Mouse (Mus musculus): Measurements from ENCODE around the gene Oaf. TPM values are rescaled to one million over a fixed set of nuclear protein-coding genes. Genes with fewer than 3 reads are reported as not detected.
A peak's percentile ranks its signal among the peaks of the same experiment; 100 is the strongest.

Gene Oaf
- 28.0 and 29.7 TPM in 2 replicates for polyA plus RNA-seq (2015; fragmentation: Nextera tagmentation; extraction: Ambion mirVana)

DNA sequence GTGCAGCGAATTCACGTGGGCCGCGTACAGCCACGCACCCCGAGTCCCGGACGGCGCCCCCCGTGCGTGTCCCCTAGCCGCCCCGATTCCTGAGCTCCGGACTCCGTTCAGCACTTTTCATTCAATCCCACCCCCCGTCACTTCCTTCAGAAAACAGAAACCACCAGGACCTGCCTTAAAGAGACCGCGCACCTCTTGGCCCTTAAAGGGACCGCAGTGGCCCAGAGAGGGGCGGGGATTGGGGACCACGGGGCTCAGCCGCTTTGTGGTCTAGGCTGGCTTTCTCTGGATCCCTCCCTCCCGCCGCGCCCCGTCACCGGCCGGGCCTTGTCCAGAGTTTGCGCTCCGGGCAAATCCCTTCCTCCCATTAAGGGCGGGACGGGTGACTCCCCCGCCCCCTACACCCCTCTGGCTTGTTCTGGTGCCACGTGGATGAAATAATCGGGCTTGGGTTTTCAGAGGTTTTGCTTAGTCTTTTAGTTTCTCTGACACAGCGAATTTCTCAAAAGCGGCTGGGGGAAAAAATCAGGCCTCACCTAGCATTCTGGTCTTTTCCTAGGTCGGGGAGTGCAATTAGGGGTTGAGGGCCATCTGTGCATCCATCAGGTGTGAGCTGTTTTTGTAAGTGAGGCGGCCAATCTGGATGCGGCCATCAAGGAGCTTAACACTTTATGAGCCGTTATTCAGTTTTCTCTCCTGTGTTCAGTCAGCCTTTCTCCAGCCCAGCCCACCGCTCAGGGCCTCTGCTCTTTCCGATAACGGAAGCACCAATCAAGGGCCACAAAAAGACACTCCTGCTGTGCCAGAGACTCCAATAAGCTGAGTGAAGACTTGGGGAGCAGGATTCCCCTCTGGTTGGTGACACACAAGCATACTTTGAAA is at the start of gene Oaf:
Gene Oaf, minus strand, starts transcription at position 200 of the 882 bp plus-strand sequence.
- peaks cover 4% of the 10 kb centered on the region; the same call in 1 of the 2 replicates for H3K36me3 ChIP-seq
- H3K27me3 ChIP-seq (replicated peaks), result no peaks in the 10 kb centered on the region
- peak within 1 kb of the TSS; percentile 92 for H3K4me3 ChIP-seq
- peak; percentile 79 for ATAC-seq (ENCODE audit: extremely low read depth, insufficient number of reproducible peaks, low FRiP score, low TSS enrichment)
- peak within 1 kb of the TSS; percentile 93 for H3K9ac ChIP-seq
- peak within 1 kb of the TSS; percentile 75 for H3K4me2 ChIP-seq
- peak within 1 kb of the TSS; percentile 89 for H3K27ac ChIP-seq (replicated peaks)
- H3K4me1 ChIP-seq, result peaks cover 52% of the 10 kb centered on the region
- under 1% methylated on average over 43 of the region's 44 CpGs for WGBS
- no peaks in the 10 kb centered on the region for H3K9me3 ChIP-seq

GRCm38 (mm10) chr9:43286870-43287269 is 47.2 kb upstream of the Oaf start:
- H3K4me3 ChIP-seq, result peak overlapping the region; percentile 26; the same call in 1 of the 2 replicates
- 3% methylated on average over 20 of the region's 20 CpGs for WGBS

DNA sequence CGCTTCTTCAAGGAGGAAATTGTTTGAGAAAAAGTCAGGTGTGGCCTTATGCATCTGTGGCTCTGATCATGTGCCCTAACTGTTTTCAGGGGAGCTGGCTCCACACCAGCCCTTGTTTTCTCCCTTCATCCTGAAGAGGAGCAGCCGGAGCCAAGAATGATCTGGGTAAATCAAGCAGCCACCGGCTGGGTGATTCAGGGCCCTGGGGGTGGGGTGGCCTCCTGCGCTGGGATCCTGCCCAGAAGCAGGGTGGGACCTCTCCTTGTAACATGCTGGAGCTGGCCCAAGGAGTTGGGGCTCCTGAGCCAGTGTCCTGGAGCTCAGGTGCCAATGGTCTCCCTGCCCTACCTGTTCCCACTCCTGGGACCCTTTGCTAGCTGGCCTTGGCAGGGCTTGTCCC is 45.6 kb upstream of the Oaf start:
- Histone ChIP-seq H3K27ac (replicated peaks) (no peak overlapping the region), H3K4me3 (no peak overlapping the region), H3K4me1 (0 out of 2 replicates have a peak, but pooled peaks cover 3% of the 10 kb centered on the region), H3K4me2 (no peak overlapping the region), H3K36me3 (no peaks in the 10 kb centered on the region), H3K9ac (no peak overlapping the region), H3K9me3 (no peaks in the 10 kb centered on the region), H3K27me3 (replicated peaks) (peaks cover 49% of the 10 kb centered on the region)
- ATAC-seq (ENCODE audit: extremely low read depth, insufficient number of reproducible peaks, low FRiP score, low TSS enrichment), result no peak
- WGBS, result 89% methylated on average over 4 of the region's 4 CpGs

More at GRCm38 (mm10) chr9:43286870-43287269, 47.2 kb upstream of the Oaf start:
- Histone ChIP-seq H3K4me2 (peak overlapping the region; percentile 60), H3K36me3 (no peaks in the 10 kb centered on the region), H3K4me1 (0 out of 2 replicates have a peak, but pooled peaks cover 3% of the 10 kb centered on the region), H3K9me3 (no peaks in the 10 kb centered on the region), H3K27ac (replicated peaks) (no peak overlapping the region), H3K27me3 (replicated peaks) (peaks cover 40% of the 10 kb centered on the region), H3K9ac (peak overlapping the region; percentile 75)
- ATAC-seq (ENCODE audit: extremely low read depth, insufficient number of reproducible peaks, low FRiP score, low TSS enrichment), result no peak

DNA sequence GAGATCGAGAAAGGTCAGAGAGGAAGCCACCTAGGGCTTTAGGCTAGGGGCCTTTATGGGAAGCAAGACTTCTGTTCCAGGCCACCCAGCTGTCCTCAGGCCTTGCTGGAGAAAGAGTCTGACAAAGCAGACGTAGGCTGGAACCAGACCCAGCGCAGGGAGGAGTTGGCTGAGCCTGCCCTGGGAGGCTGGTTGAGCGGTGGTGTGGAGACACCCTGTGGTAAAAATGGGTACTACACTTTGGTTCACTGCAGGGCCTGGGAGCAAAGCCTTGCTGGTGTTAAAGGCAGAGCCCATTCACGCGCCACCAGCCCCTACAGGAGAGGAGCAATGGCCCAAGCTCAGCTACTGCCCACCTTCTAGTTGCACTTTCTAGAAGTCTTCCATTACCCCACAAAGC is 44.6 kb upstream of the Oaf start:
- no peak overlapping the region for H3K27ac ChIP-seq (replicated peaks)
- peak; percentile 62 for ATAC-seq (ENCODE audit: extremely low read depth, insufficient number of reproducible peaks, low FRiP score, low TSS enrichment)
- no peak overlapping the region for H3K4me3 ChIP-seq
- H3K4me2 ChIP-seq, result no peak overlapping the region
- 0 out of 2 replicates have a peak, but pooled peaks cover 3% of the 10 kb centered on the region for H3K4me1 ChIP-seq
- H3K36me3 ChIP-seq, result no peaks in the 10 kb centered on the region
- 5% methylated on average over 6 of the region's 6 CpGs for WGBS
- no peaks in the 10 kb centered on the region for H3K9me3 ChIP-seq
- H3K9ac ChIP-seq, result peak overlapping the region; percentile 52; the same call in 1 of the 2 replicates
- peaks cover 49% of the 10 kb centered on the region for H3K27me3 ChIP-seq (replicated peaks)

DNA sequence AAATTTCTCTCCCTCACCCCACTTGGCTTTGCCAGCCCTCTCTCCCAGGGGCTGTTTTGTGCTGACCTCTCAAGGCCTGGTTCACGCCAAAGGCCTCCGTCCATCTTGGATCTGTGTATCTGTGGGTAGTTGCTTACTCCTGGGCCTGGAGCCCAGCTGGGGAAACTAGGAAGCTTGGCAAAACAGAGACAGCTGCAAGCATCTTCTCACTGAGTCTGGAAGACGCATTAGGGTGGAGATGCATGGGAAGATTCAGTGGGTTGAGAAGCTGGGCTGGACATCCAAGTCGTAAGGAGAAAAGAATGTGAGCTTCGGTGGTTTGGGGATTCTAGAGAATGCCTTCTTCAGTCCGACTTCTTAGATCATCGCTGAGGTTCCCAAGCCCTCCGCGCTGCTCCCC is 34.0 kb upstream of the Oaf start:
- WGBS, result 57% methylated on average over 9 of the region's 9 CpGs
- no peak overlapping the region for H3K9ac ChIP-seq
- peaks cover 15% of the 10 kb centered on the region for H3K4me1 ChIP-seq
- no peak overlapping the region for H3K4me2 ChIP-seq
- no peaks in the 10 kb centered on the region for H3K9me3 ChIP-seq
- no peak for ATAC-seq (ENCODE audit: extremely low read depth, insufficient number of reproducible peaks, low FRiP score, low TSS enrichment)
- H3K27me3 ChIP-seq (replicated peaks), result peaks cover 51% of the 10 kb centered on the region
- no peak overlapping the region for H3K4me3 ChIP-seq
- H3K27ac ChIP-seq (replicated peaks), result no peak overlapping the region
- H3K36me3 ChIP-seq, result no peaks in the 10 kb centered on the region

GRCm38 (mm10) chr9:43271761-43272518 is 32.2 kb upstream of the Oaf start:
- H3K27me3 ChIP-seq (replicated peaks), result peaks cover 51% of the 10 kb centered on the region
- no peak overlapping the region for H3K4me3 ChIP-seq
- no peaks in the 10 kb centered on the region for H3K9me3 ChIP-seq
- H3K27ac ChIP-seq (replicated peaks), result no peak overlapping the region
- no peaks in the 10 kb centered on the region for H3K36me3 ChIP-seq
- H3K4me1 ChIP-seq, result peaks cover 15% of the 10 kb centered on the region
- H3K4me2 ChIP-seq, result no peak overlapping the region
- ATAC-seq (ENCODE audit: extremely low read depth, insufficient number of reproducible peaks, low FRiP score, low TSS enrichment), result no peak
- 59% methylated on average over 14 of the region's 14 CpGs for WGBS
- H3K9ac ChIP-seq, result no peak overlapping the region

DNA sequence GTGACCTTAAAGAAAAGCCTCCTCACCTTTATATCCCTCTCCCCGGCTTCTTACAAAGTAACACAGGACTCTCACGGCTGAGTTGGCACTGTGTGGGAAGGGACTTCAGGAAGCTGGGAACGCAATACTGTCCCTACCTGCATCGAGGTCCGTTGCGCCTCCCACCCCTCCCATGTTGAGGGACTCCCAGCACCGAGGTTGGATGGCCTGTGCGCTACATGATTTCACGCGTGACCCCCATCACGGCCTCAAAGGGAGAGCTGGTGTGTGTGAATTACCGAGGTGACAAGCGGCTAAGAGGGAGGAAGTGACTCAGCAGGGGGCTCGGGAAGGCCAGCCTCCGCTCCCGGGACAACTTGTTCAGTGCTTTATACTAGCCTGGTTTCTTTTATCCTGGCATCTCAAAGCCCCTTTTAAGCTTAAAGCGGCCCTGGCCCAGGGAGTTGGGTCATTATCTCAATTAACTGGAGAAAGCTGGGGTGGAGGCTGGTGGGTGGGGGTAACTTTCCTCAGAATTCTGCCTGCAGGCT is 31.1 kb upstream of the Oaf start:
- WGBS, result 1% methylated on average over 17 of the region's 17 CpGs
- peak overlapping the region; percentile 70 for H3K4me2 ChIP-seq
- H3K36me3 ChIP-seq, result no peaks in the 10 kb centered on the region
- H3K27me3 ChIP-seq (replicated peaks), result peaks cover 51% of the 10 kb centered on the region
- no peak overlapping the region for H3K27ac ChIP-seq (replicated peaks)
- H3K4me3 ChIP-seq, result peak overlapping the region; percentile 45
- H3K4me1 ChIP-seq, result peaks cover 15% of the 10 kb centered on the region
- peak overlapping the region; percentile 50 for H3K9ac ChIP-seq
- no peaks in the 10 kb centered on the region for H3K9me3 ChIP-seq
- no peak for ATAC-seq (ENCODE audit: extremely low read depth, insufficient number of reproducible peaks, low FRiP score, low TSS enrichment)

- no peaks in the 10 kb centered on the region for H3K36me3 ChIP-seq
- no peaks in the 10 kb centered on the region for H3K9me3 ChIP-seq
- no peak overlapping the region for H3K4me3 ChIP-seq
- H3K4me2 ChIP-seq, result no peak overlapping the region
- no peak for ATAC-seq (ENCODE audit: extremely low read depth, insufficient number of reproducible peaks, low FRiP score, low TSS enrichment)
- H3K27ac ChIP-seq (replicated peaks), result no peak overlapping the region
- WGBS, result 32% methylated on average over 8 of the region's 8 CpGs
- no peak overlapping the region for H3K9ac ChIP-seq
- peaks cover 49% of the 10 kb centered on the region for H3K27me3 ChIP-seq (replicated peaks)
- H3K4me1 ChIP-seq, result peaks cover 16% of the 10 kb centered on the region
Measured at GRCm38 (mm10) chr9:43269166-43269565, 29.5 kb upstream of the Oaf start.

GRCm38 (mm10) chr9:43267357-43267756 is 27.6 kb upstream of the Oaf start:
- no peaks in the 10 kb centered on the region for H3K9me3 ChIP-seq
- H3K4me3 ChIP-seq, result no peak overlapping the region
- 70% methylated on average over 8 of the region's 8 CpGs for WGBS
- no peak overlapping the region for H3K27ac ChIP-seq (replicated peaks)
- no peak overlapping the region for H3K4me2 ChIP-seq
- peaks cover 34% of the 10 kb centered on the region for H3K27me3 ChIP-seq (replicated peaks)
- H3K36me3 ChIP-seq, result no peaks in the 10 kb centered on the region
- no peak for ATAC-seq (ENCODE audit: extremely low read depth, insufficient number of reproducible peaks, low FRiP score, low TSS enrichment)
- peaks cover 30% of the 10 kb centered on the region for H3K4me1 ChIP-seq
- H3K9ac ChIP-seq, result no peak overlapping the region

DNA sequence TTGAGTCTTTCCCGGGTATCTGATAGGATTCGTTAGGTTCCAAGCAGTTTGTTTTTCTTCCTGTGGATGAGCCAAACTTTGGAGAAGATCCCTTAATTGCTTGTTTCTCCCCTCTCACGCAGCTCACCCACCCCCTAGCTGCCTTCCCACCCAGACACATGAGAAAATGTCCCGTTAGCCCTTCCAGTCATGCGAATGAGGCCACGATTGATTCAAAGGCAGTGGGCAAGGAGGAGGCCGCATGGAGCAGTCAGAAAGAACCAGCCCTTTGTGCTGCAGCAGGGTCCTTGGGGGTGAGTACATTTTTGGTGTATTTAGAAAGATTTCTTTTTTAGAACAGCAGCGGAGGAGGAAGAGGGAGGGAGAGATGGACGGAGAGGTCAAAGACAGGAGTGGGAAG is 25.5 kb upstream of the Oaf start:
- Histone ChIP-seq H3K4me2 (no peak overlapping the region), H3K27ac (replicated peaks) (no peak overlapping the region), H3K4me3 (no peak overlapping the region), H3K9ac (no peak overlapping the region), H3K9me3 (no peaks in the 10 kb centered on the region), H3K36me3 (no peaks in the 10 kb centered on the region), H3K4me1 (peaks cover 32% of the 10 kb centered on the region), H3K27me3 (replicated peaks) (peaks cover 13% of the 10 kb centered on the region)
- WGBS, result 60% methylated on average over 9 of the region's 9 CpGs
- ATAC-seq (ENCODE audit: extremely low read depth, insufficient number of reproducible peaks, low FRiP score, low TSS enrichment), result no peak

GRCm38 (mm10) chr9:43263946-43264451 is 24.3 kb upstream of the Oaf start:
- no peak overlapping the region for H3K4me3 ChIP-seq
- no peaks in the 10 kb centered on the region for H3K9me3 ChIP-seq
- H3K4me2 ChIP-seq, result no peak overlapping the region
- H3K27me3 ChIP-seq (replicated peaks), result peaks cover under 1% of the 10 kb centered on the region; the same call in 1 of the 2 replicates
- peaks cover 30% of the 10 kb centered on the region for H3K4me1 ChIP-seq
- WGBS, result 26% methylated on average over 11 of the region's 11 CpGs
- no peak for ATAC-seq (ENCODE audit: extremely low read depth, insufficient number of reproducible peaks, low FRiP score, low TSS enrichment)
- no peak overlapping the region for H3K27ac ChIP-seq (replicated peaks)
- peak overlapping the region; percentile 38; the same call in 1 of the 2 replicates for H3K9ac ChIP-seq
- no peaks in the 10 kb centered on the region for H3K36me3 ChIP-seq
